In the genomic region with DNA sequence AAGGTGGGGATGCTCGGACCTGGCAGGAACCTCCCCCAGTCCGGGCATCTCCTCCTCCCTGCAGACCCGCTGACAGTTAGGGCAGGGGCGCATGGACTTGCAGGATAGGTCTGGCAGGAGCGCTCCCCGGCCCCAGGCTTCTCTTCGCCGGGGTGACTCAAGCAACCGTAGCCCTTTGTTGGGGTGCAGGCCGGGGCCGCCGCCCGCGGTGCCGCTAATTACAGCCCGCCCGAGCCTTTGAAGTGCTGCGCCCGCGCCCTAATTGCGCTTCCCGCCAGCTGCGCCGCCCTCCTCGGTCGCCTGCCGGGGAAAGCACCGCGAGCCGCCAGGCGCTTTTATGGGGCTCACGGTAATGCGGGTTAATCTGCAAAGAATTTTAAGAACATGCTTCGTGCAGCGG, we compare ENCODE assay signal across 9 mouse cellular contexts. TPM values are rescaled to one million over a fixed set of nuclear protein-coding genes. Genes with fewer than 3 reads are reported as not detected.
DNase-seq lines count a peak whose midpoint lies in the region; ATAC-seq and TF ChIP-seq lines count a peak whose summit lies in the region.
"Had no signal": no experiment of that assay in that cellular context is flagged by ENCODE, and none has a peak within 500 bp of the region (broad histone marks: within the 10 kb centered on the region; RNA-seq: fewer than 3 reads in every experiment).

No protein-coding gene starts in this region.

- no peak for ATAC-seq in lung, embryonic 16.5 days (ENCODE audit: low read depth)
- peak; percentile 72 for ATAC-seq in forebrain, embryonic 12.5 days (ENCODE audit: low FRiP score)
- ATAC-seq in liver, embryonic 13.5 days (ENCODE audit: low read depth): no peak
- ATAC-seq in stomach, postnatal 0 days (ENCODE audit: low FRiP score, low TSS enrichment): no peak

- H3K4me3 ChIP-seq in lung, embryonic 16.5 days (ENCODE audit: low read length): peak overlapping the region; percentile 26
- peak overlapping the region; percentile 28 for H3K4me3 ChIP-seq in forebrain, embryonic 12.5 days (replicated peaks)
- no peak overlapping the region for H3K4me3 ChIP-seq in liver, embryonic 13.5 days (replicated peaks)
- H3K4me3 ChIP-seq in stomach, postnatal 0 days (ENCODE audit: low read depth, low read length): peak overlapping the region; percentile 14

- under 1% methylated on average over 35 of the region's 35 CpGs for WGBS in lung, embryonic 16.5 days
- WGBS in forebrain, embryonic 12.5 days: under 1% methylated on average over 35 of the region's 35 CpGs
- 2% methylated on average over 35 of the region's 35 CpGs for WGBS in liver, embryonic 13.5 days (ENCODE audit: insufficient replicate concordance)
- WGBS in stomach, postnatal 0 days: under 1% methylated on average over 35 of the region's 35 CpGs

- TF ChIP-seq CTCF in stomach, postnatal 0 days (IDR thresholded peaks at IDR 0.05; ENCODE audit: low read depth): no peak

- no peak overlapping the region for H3K9ac ChIP-seq in lung, embryonic 16.5 days (ENCODE audit: low read length)
- H3K9ac ChIP-seq in forebrain, embryonic 12.5 days: peak overlapping the region; percentile 2; the same call in 1 of the 2 replicates
- no peak overlapping the region for H3K9ac ChIP-seq in liver, embryonic 13.5 days
- 0 out of 2 replicates have a peak overlapping the region, but pooled peaks have one; percentile 13 for H3K9ac ChIP-seq in stomach, postnatal 0 days (ENCODE audit: low read length)

- no peak for TF ChIP-seq EP300 in stomach, postnatal 0 days (optimal IDR thresholded peaks at IDR 0.05)

- no peak overlapping the region for H3K27ac ChIP-seq in lung, embryonic 16.5 days (ENCODE audit: low read length)
- H3K27ac ChIP-seq in forebrain, embryonic 12.5 days: peak overlapping the region; percentile 36; the same call in 1 of the 2 replicates
- no peak overlapping the region for H3K27ac ChIP-seq in liver, embryonic 13.5 days
- no peak overlapping the region for H3K27ac ChIP-seq in stomach, postnatal 0 days (replicated peaks)

- H3K9me3 ChIP-seq in lung, embryonic 16.5 days (ENCODE audit: control insufficient read depth, low read length): no peaks in the 10 kb centered on the region
- H3K9me3 ChIP-seq in forebrain, embryonic 12.5 days: no peaks in the 10 kb centered on the region
- no peaks in the 10 kb centered on the region for H3K9me3 ChIP-seq in liver, embryonic 13.5 days (replicated peaks)
- H3K9me3 ChIP-seq in stomach, postnatal 0 days (ENCODE audit: control insufficient read depth, low read length): no peaks in the 10 kb centered on the region

- peaks cover 3% of the 10 kb centered on the region; the same call in 1 of the 2 replicates for H3K4me1 ChIP-seq in lung, embryonic 16.5 days (replicated peaks; ENCODE audit: control insufficient read depth, insufficient read depth, low read length)
- H3K4me1 ChIP-seq in forebrain, embryonic 12.5 days: peaks cover 22% of the 10 kb centered on the region
- H3K4me1 ChIP-seq in liver, embryonic 13.5 days (replicated peaks): peaks cover 5% of the 10 kb centered on the region; the same call in 1 of the 2 replicates
- no peaks in the 10 kb centered on the region for H3K4me1 ChIP-seq in stomach, postnatal 0 days (replicated peaks; ENCODE audit: control insufficient read depth, insufficient read depth)

- H3K27me3 ChIP-seq in lung, embryonic 16.5 days (ENCODE audit: control insufficient read depth, insufficient read depth, low read depth, low read length): peaks cover 24% of the 10 kb centered on the region
- H3K27me3 ChIP-seq in forebrain, embryonic 12.5 days: peaks cover 47% of the 10 kb centered on the region
- peaks cover 77% of the 10 kb centered on the region for H3K27me3 ChIP-seq in liver, embryonic 13.5 days
- no peaks in the 10 kb centered on the region; the same call in 1 of the 2 replicates for H3K27me3 ChIP-seq in stomach, postnatal 0 days (ENCODE audit: control insufficient read depth, insufficient read depth, low read length)

- H3K36me3 ChIP-seq in lung, embryonic 16.5 days (ENCODE audit: control insufficient read depth, insufficient read depth, low read length): no peaks in the 10 kb centered on the region
- H3K36me3 ChIP-seq in forebrain, embryonic 12.5 days (replicated peaks): no peaks in the 10 kb centered on the region
- H3K36me3 ChIP-seq in liver, embryonic 13.5 days: no peaks in the 10 kb centered on the region
- no peaks in the 10 kb centered on the region for H3K36me3 ChIP-seq in stomach, postnatal 0 days (ENCODE audit: control insufficient read depth, insufficient read depth, low read length)

- DNase-seq in lung, postnatal 36 days: no peak
- DNase-seq in liver, embryonic 13.5 days: no peak
- DNase-seq in stomach, postnatal 0 days (ENCODE audit: low spot score): peak; percentile 27
- no peak for DNase-seq in layer of hippocampus, adult 18-20 months (ENCODE audit: low spot score in 2 of 2)
- no peak for DNase-seq in cerebellum, postnatal 10 days
- DNase-seq in kidney, postnatal 25 days: no peak

- peak overlapping the region; percentile 47 for H3K4me2 ChIP-seq in lung, embryonic 16.5 days (ENCODE audit: low read depth, low read length)
- H3K4me2 ChIP-seq in forebrain, embryonic 12.5 days: peak overlapping the region; percentile 59
- H3K4me2 ChIP-seq in liver, embryonic 13.5 days: 0 out of 2 replicates have a peak overlapping the region, but pooled peaks have one; percentile 12
- peak overlapping the region; percentile 46 for H3K4me2 ChIP-seq in stomach, postnatal 0 days (replicated peaks; ENCODE audit: low read depth)

RNA-seq across cellular contexts. Expression of a gene that starts 8.8 kb away (rescaled TPM):
- polyA plus RNA-seq in lung, embryonic 16.5 days (2015; fragmentation: Nextera tagmentation; extraction: Ambion mirVana): 0.25 and 0.38 TPM in 2 replicates
- polyA plus RNA-seq in forebrain, embryonic 12.5 days (2016; fragmentation: Nextera tagmentation; extraction: Ambion mirVana): 0.46 and 0.92 TPM in 2 replicates
- polyA plus RNA-seq in liver, embryonic 13.5 days (2015; fragmentation: Nextera tagmentation; extraction: Ambion mirVana): 0.07 and 0.10 TPM in 2 replicates
- 0.67 and 0.74 TPM in 2 replicates for polyA plus RNA-seq in stomach, postnatal 0 days (2015; fragmentation: Nextera tagmentation; extraction: Ambion mirVana)
- under 1 TPM in 1 of 2 experiments, not detected in 1; 0.20 TPM for total RNA-seq in layer of hippocampus, adult 18-20 months (2021)

RNA-seq across cellular contexts. Expression of a gene that starts 13.0 kb away (rescaled TPM):
- polyA plus RNA-seq in lung, embryonic 16.5 days (2015; fragmentation: Nextera tagmentation; extraction: Ambion mirVana): not detected in 2 replicates
- not detected in 2 replicates for polyA plus RNA-seq in forebrain, embryonic 12.5 days (2016; fragmentation: Nextera tagmentation; extraction: Ambion mirVana)
- polyA plus RNA-seq in liver, embryonic 13.5 days (2015; fragmentation: Nextera tagmentation; extraction: Ambion mirVana): not detected in 2 replicates
- not detected in 2 replicates for polyA plus RNA-seq in stomach, postnatal 0 days (2015; fragmentation: Nextera tagmentation; extraction: Ambion mirVana)
- total RNA-seq in layer of hippocampus, adult 18-20 months (2021): not detected
- polyA plus RNA-seq: large intestine, adult 2 months had no signal

RNA-seq across cellular contexts. Expression of a gene that starts 19.5 kb away (rescaled TPM):
- not detected in 2 replicates for polyA plus RNA-seq in lung, embryonic 16.5 days (2015; fragmentation: Nextera tagmentation; extraction: Ambion mirVana)
- polyA plus RNA-seq in forebrain, embryonic 12.5 days (2016; fragmentation: Nextera tagmentation; extraction: Ambion mirVana): not detected in 2 replicates
- not detected in 2 replicates for polyA plus RNA-seq in liver, embryonic 13.5 days (2015; fragmentation: Nextera tagmentation; extraction: Ambion mirVana)
- not detected in 2 replicates for polyA plus RNA-seq in stomach, postnatal 0 days (2015; fragmentation: Nextera tagmentation; extraction: Ambion mirVana)
- not detected for total RNA-seq in layer of hippocampus, adult 18-20 months (2021)
- polyA plus RNA-seq: large intestine, adult 2 months had no signal

RNA-seq across cellular contexts. Expression of a gene that starts 28.9 kb away (rescaled TPM):
- not detected in 2 replicates for polyA plus RNA-seq in lung, embryonic 16.5 days (2015; fragmentation: Nextera tagmentation; extraction: Ambion mirVana)
- polyA plus RNA-seq in forebrain, embryonic 12.5 days (2016; fragmentation: Nextera tagmentation; extraction: Ambion mirVana): not detected in 2 replicates
- polyA plus RNA-seq in liver, embryonic 13.5 days (2015; fragmentation: Nextera tagmentation; extraction: Ambion mirVana): not detected in 2 replicates
- polyA plus RNA-seq in stomach, postnatal 0 days (2015; fragmentation: Nextera tagmentation; extraction: Ambion mirVana): not detected in 2 replicates
- not detected for total RNA-seq in layer of hippocampus, adult 18-20 months (2021)
- polyA plus RNA-seq: large intestine, adult 2 months had no signal

RNA-seq across cellular contexts. Expression of a gene that starts 33.7 kb away (rescaled TPM):
- polyA plus RNA-seq in lung, embryonic 16.5 days (2015; fragmentation: Nextera tagmentation; extraction: Ambion mirVana): not detected in 2 replicates
- not detected in 2 replicates for polyA plus RNA-seq in forebrain, embryonic 12.5 days (2016; fragmentation: Nextera tagmentation; extraction: Ambion mirVana)
- not detected in 2 replicates for polyA plus RNA-seq in liver, embryonic 13.5 days (2015; fragmentation: Nextera tagmentation; extraction: Ambion mirVana)
- 0.18 TPM in 1 of 2 replicates, not detected in the other for polyA plus RNA-seq in stomach, postnatal 0 days (2015; fragmentation: Nextera tagmentation; extraction: Ambion mirVana)
- not detected for total RNA-seq in layer of hippocampus, adult 18-20 months (2021)
- polyA plus RNA-seq: large intestine, adult 2 months had no signal

Comparison
In these comparisons a context has a peak if more than half of its experiments do, and no peak if none do; other contexts are left out.
1. H3K9ac ChIP-seq: peak in forebrain, embryonic 12.5 days (single experiment) and stomach, postnatal 0 days (single experiment); none in lung, embryonic 16.5 days (single experiment) and liver, embryonic 13.5 days (single experiment).
2. Peak in every context shown above with its lines, with median percentiles within 50 percentile points of each other: H3K4me2 ChIP-seq.